Mouse (Mus musculus) ES-Bruce4 (cell line): ENCODE results near the gene Loxl4. TPM values are rescaled to one million over a fixed set of nuclear protein-coding genes. Genes with fewer than 3 reads are reported as not detected.

ENCODE experiments used
- H3K27ac ChIP-seq: 2 replicates; pipeline ENCODE4 v1.5.1; 2012; ENCODE audit warnings: low read length, inconsistent platforms; ENCODE audit not compliant: insufficient read depth
- H3K27me3 ChIP-seq: 2 replicates; pipeline ENCODE4 v1.6.1; 2012; ENCODE audit warnings: mild to moderate bottlenecking, low read length, inconsistent platforms; ENCODE audit not compliant: control insufficient read depth, poor library complexity, insufficient read depth, severe bottlenecking
- H3K36me3 ChIP-seq: 2 replicates; pipeline ENCODE4 v1.6.1; 2012; ENCODE audit warnings: inconsistent platforms, mild to moderate bottlenecking, low read length, moderate library complexity; ENCODE audit not compliant: control insufficient read depth, poor library complexity, insufficient read depth, severe bottlenecking
- H3K4me1 ChIP-seq: one replicate; pipeline ENCODE4 v1.8.1; 2011; ENCODE audit warnings: low read length; ENCODE audit not compliant: control insufficient read depth, insufficient read depth
- H3K4me3 ChIP-seq: 2 replicates; pipeline ENCODE4 v1.5.1; 2011; ENCODE audit warnings: low read depth, mild to moderate bottlenecking, low read length
- H3K9ac ChIP-seq: 2 replicates; pipeline ENCODE4 v1.6.1; 2012; ENCODE audit warnings: low read depth, mild to moderate bottlenecking, inconsistent platforms; ENCODE audit not compliant: poor library complexity, severe bottlenecking
- H3K9me3 ChIP-seq: replicated peaks from 2 replicates; pipeline ENCODE4 v1.6.1; 2012; ENCODE audit warnings: mild to moderate bottlenecking, low read length, inconsistent platforms; ENCODE audit not compliant: control insufficient read depth, poor library complexity, insufficient read depth, severe bottlenecking
- CTCF ChIP-seq: IDR thresholded peaks from one replicate; pipeline ENCODE4 v1.8.1; 2011; ENCODE audit warnings: low read depth, low read length
- EP300 ChIP-seq: IDR thresholded peaks from 2 replicates; pipeline ENCODE4 v1.6.1; 2011; ENCODE audit warnings: low read depth, low read length; ENCODE audit not compliant: insufficient read depth
- POLR2A ChIP-seq: IDR thresholded peaks from one replicate; pipeline ENCODE4 v1.8.1; 2011; ENCODE audit warnings: low read length; ENCODE audit not compliant: insufficient read depth
- polyA plus RNA-seq: library from polyadenylated mRNA; stranded (reverse); fragments of >200 nt; gene quantifications from 2 replicates; pipeline ENCODE4 v1.2.4, GENCODE M21; 2011; ENCODE audit warnings: low read depth; ENCODE audit not compliant: missing spikeins, insufficient read depth, insufficient read length

The Loxl4 gene
- polyA plus RNA-seq, 1 experiment, result 3.1 TPM

DNA sequence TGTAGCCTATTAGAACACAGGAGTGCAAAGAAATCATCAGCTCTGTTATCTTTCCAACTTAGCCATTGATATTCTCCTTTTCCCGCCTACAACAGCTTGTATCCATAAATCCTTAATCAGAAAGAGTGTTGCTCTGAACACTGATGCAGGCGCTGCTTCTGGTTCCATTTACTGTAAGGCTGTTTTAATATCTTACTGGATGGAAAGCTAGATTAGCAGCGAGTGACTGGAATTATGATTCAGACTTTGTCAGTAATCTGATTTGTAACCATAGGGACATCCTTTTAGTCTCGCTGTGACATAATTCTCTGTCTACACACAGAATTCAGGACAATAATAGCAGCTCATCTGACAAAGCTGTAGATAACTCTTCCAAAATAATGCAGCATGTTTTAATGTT, 41.3 kb downstream of the Loxl4 start:
- Histone ChIP-seq H3K4me1 (no peaks in the 10 kb centered on the region), H3K4me3 (no peak overlapping the region), H3K27me3 (no peaks in the 10 kb centered on the region), H3K27ac (no peak overlapping the region), H3K9me3 (no peaks in the 10 kb centered on the region), H3K36me3 (no peaks in the 10 kb centered on the region), H3K9ac (no peak overlapping the region)
- TF ChIP-seq CTCF (no peak), POLR2A (no peak), EP300 (no peak)

GRCm38 (mm10) chr19:42569076-42569475, 43.5 kb downstream of the Loxl4 start:
- TF ChIP-seq CTCF (no peak), EP300 (no peak), POLR2A (no peak)
- H3K27ac ChIP-seq, result no peak overlapping the region
- no peaks in the 10 kb centered on the region for H3K36me3 ChIP-seq
- H3K27me3 ChIP-seq, result no peaks in the 10 kb centered on the region
- no peaks in the 10 kb centered on the region for H3K9me3 ChIP-seq
- H3K4me3 ChIP-seq, result no peak overlapping the region
- H3K4me1 ChIP-seq, result no peaks in the 10 kb centered on the region
- no peak overlapping the region for H3K9ac ChIP-seq

- no peaks in the 10 kb centered on the region for H3K27me3 ChIP-seq
- no peaks in the 10 kb centered on the region for H3K36me3 ChIP-seq
- TF ChIP-seq CTCF (no peak), POLR2A (no peak), EP300 (no peak)
- H3K4me1 ChIP-seq, result no peaks in the 10 kb centered on the region
- no peak overlapping the region for H3K4me3 ChIP-seq
- H3K27ac ChIP-seq, result no peak overlapping the region
- H3K9me3 ChIP-seq, result no peaks in the 10 kb centered on the region
- H3K9ac ChIP-seq, result no peak overlapping the region
These were observed 45.6 kb downstream of the Loxl4 start for GRCm38 (mm10) chr19:42567020-42567419.

GRCm38 (mm10) chr19:42566283-42567019, 46.2 kb downstream of the Loxl4 start:
- H3K4me3 ChIP-seq, result no peak overlapping the region
- H3K9ac ChIP-seq, result no peak overlapping the region
- no peaks in the 10 kb centered on the region for H3K9me3 ChIP-seq
- H3K27me3 ChIP-seq, result no peaks in the 10 kb centered on the region
- no peaks in the 10 kb centered on the region for H3K4me1 ChIP-seq
- TF ChIP-seq POLR2A, result no peak
- no peak for TF ChIP-seq EP300
- no peak for TF ChIP-seq CTCF
- H3K36me3 ChIP-seq, result no peaks in the 10 kb centered on the region
- no peak overlapping the region for H3K27ac ChIP-seq

DNA sequence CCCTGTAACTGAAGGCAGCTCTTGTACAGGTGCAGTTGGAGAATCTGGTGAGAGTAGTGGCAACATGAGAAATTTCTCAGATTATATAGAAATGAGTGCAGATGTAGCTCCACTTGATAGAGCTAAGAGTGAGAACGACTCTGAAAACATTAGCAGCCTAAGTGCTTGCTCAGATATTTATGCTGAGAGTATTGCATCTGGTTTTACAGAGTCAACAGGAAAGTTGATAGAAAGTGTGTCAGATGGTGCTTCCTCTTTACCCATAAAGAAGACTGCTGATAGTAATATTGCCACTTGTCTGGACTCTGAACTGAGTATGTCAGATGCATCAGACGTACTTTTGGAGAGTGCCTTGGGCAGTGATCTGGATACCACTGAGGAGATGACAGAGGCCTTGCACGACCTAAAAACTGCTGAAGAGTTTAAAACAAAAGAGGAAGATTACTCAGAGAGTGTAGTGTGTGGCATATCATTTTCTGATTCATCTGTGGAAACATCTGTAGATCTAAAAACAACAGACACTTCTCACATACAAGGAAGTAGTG, 48.8 kb downstream of the Loxl4 start:
- no peaks in the 10 kb centered on the region for H3K4me1 ChIP-seq
- no peaks in the 10 kb centered on the region for H3K27me3 ChIP-seq
- no peaks in the 10 kb centered on the region for H3K9me3 ChIP-seq
- H3K4me3 ChIP-seq, result no peak overlapping the region
- no peak for TF ChIP-seq POLR2A
- no peak for TF ChIP-seq EP300
- no peak for TF ChIP-seq CTCF
- H3K9ac ChIP-seq, result no peak overlapping the region
- no peaks in the 10 kb centered on the region for H3K36me3 ChIP-seq
- H3K27ac ChIP-seq, result no peak overlapping the region

DNA sequence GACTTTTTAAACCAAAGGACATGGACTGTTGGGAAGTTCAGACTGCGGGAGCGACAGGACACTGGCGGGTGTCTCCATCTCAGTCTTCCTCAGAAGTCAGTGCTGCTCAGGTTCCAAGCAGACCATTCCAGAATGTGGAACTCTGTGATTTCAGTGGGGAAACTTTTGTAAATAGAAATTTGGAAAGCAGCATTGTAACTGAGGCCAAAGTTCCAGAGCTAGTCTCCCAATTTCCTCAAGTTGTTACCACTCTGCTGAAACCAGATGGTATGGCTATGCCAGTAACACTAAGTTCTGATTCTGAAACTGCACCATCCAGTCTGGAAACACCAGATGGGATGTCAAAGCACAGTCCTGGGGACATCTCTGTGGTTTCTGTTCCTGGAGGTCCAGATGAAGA, 49.6 kb downstream of the Loxl4 start:
- no peaks in the 10 kb centered on the region for H3K27me3 ChIP-seq
- no peaks in the 10 kb centered on the region for H3K4me1 ChIP-seq
- TF ChIP-seq CTCF (no peak), EP300 (no peak), POLR2A (no peak)
- H3K9ac ChIP-seq, result no peak overlapping the region
- no peak overlapping the region for H3K4me3 ChIP-seq
- no peak overlapping the region for H3K27ac ChIP-seq
- no peaks in the 10 kb centered on the region for H3K9me3 ChIP-seq
- H3K36me3 ChIP-seq, result no peaks in the 10 kb centered on the region
